Mouse (Mus musculus): Measurements from ENCODE around the gene Sstr2. TPM values are rescaled to one million over a fixed set of nuclear protein-coding genes. Genes with fewer than 3 reads are reported as not detected.

Sstr2 gene
- 0.14 TPM in 1 of 2 replicates, not detected in the other for polyA plus RNA-seq (2012; ENCODE audit: low replicate concordance)

DNA sequence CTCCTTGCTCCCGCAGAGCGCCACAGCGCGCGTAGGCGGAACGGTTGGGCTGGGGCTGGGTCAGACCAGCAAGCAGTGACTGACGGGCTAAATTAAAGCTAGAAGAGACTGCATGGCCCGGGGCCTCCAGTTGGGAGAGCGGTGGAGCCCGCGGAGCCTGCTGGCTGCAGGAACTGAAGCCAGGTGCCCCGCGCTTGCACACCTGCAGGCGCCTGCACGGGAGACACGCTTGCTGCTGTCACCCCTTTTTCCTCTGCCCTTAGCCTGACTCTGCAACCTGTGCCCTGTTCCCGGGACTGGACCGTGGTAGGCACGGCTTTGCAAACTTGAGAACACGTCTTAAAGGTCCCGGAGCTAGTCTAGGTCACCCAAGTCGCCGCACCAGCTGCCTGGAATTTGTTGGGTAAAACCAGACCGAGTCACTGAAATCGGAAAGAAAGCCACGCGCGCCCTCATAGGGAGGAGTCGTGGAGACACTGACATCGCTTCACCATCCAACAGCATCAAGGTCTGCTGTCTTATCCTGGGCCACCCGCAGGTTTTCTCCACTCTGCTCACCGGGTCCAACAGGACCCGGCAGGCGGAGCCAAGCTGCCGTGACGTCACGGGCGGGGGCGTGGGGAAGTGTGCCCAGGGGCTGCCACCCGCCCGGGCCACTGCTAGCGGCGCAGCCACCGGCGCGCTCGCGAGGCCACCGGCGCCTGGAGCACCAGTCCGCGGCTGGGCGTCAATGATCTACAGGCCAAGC is at the start of gene Sstr2:
Sstr2 (plus strand) TSS at position 671 of the 748 bp plus-strand sequence.

DNA sequence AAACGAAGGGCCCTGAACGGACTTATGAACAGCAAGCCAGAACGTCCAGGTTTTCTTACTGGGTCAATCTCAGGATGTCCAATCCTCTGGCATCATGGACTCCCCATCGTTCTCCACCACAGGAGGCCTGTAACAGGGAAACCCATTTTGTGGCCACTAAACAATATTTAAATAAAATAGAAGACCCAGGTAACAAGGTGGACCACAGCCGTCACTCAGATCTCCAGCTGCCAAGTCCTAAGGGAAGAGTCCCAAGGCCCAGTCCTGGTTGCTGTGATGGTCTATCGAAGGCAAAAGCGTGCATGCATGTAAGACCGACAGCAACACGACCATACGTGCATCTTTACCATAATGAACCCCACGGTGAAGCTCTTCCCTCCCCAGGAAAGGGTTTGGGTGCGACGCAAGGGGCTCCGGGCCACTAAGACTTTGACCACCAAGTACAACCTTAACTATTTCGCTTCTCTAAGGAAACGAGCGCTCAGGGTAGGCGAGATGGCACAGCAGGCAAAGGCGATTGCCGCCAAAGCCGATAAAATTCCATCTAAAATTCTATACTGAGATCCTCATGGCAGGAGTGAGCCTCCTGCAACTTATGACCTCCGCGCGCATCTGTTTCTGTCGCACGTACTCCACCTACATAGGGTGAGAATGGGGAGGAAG is 29.7 kb downstream of the Sstr2 start, which contains the start of gene Cog1:
Cog1 (plus strand) TSS at position 480 of the 663 bp plus-strand sequence.

DNA sequence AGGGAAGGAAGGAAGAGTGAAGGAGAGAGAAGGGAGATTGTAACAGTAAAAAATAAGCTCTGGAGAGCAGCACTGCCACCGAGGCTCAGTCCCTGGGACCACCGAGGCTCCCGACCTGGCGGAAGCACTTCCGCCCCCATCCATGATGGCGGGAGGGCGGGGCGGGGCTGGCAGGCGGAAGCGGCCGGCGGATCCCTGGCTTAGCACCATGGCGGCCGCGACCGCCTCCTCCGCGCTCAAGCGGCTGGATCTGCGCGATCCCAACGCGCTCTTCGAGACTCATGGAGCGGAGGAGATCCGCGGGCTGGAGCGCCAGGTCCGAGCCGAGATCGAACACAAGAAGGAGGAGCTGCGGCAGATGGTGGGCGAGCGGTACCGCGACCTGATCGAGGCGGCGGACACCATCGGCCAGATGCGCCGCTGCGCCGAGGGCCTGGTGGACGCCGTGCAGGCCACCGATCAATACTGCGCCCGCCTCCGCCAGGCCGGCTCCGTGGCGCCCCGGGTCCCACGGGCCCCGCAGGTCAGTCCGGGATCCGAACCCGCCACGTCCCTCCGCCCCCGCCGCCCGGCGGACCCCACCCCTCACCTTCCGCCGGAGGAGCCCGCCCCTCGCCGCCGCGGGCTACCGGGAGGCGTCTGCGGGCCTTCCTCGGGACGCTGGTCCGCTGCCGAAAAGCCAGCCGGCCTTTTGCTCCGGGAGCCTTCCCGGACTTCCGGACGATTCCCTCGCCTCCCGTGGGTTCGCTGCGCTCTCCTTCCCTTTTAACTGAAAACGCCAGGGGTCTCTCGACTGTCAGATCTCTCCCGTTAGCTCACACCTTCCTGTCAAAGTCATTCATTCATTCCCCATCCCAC is 30.4 kb downstream of the Sstr2 start, which contains the start of gene Slc39a11:
Slc39a11 (minus strand) TSS at position 727 of the 858 bp plus-strand sequence.

Other genes with a start within 250 kb of the Sstr2 start
- gene Cog1, start 29.8 kb downstream of the Sstr2 start, polyA plus RNA-seq (2012; ENCODE audit: low replicate concordance), result 21.1 and 35.4 TPM in 2 replicates
- gene Slc39a11, start 30.7 kb downstream of the Sstr2 start, polyA plus RNA-seq (2012; ENCODE audit: low replicate concordance), result 10.4 and 20.6 TPM in 2 replicates
- gene Fam104a, start 64.8 kb downstream of the Sstr2 start, polyA plus RNA-seq (2012; ENCODE audit: low replicate concordance), result 78.5 and 177 TPM in 2 replicates
- 4.1 and 4.2 TPM in 2 replicates for gene D11Wsu47e, start 65.1 kb downstream of the Sstr2 start, polyA plus RNA-seq (2012; ENCODE audit: low replicate concordance)
- not detected in 2 replicates for gene Cpsf4l, start 90.7 kb downstream of the Sstr2 start, polyA plus RNA-seq (2012; ENCODE audit: low replicate concordance)
- 47.1 and 56.9 TPM in 2 replicates for gene Cdc42ep4, start 132.5 kb downstream of the Sstr2 start, polyA plus RNA-seq (2012; ENCODE audit: low replicate concordance)

All from leukemia stem cell, adult 10-12 weeks (primary cell).